ENCODE assay signal across 11 mouse cellular contexts in the genomic region with DNA sequence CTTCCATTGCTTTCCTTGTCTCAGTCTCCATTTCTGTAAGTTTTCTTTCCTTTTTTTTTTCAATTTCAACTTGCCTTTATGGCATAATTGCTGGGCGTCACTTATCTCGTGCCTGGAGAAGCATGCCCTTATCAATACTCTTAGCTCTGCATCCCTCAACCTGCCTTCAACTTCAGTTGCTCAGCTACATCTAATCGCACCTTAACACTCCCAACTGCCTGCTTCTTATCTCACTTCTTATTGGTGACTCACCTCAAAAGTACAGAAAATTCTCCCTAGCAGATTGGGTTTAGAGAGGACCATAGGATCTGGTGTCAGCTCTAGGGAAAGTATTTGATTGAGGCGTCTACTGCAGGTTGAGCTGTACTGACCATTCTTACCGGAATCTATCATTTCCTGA.
DNase-seq lines count a peak whose midpoint lies in the region; ATAC-seq and TF ChIP-seq lines count a peak whose summit lies in the region.
"Had no signal": no experiment of that assay in that cellular context is flagged by ENCODE, and none has a peak within 500 bp of the region (broad histone marks: within the 10 kb centered on the region; RNA-seq: fewer than 3 reads in every experiment).

No protein-coding gene starts in this region.

- H3K4me3 ChIP-seq in kidney, postnatal 0 days (replicated peaks; ENCODE audit: low read depth, low read length) = no peak overlapping the region
- peak overlapping the region; percentile 69 for H3K4me3 ChIP-seq in megakaryocyte, embryonic 14.5 days (replicated peaks)

- no peak for TF ChIP-seq CTCF in kidney, postnatal 0 days (IDR thresholded peaks at IDR 0.05; ENCODE audit: low read depth)

- no peaks in the 10 kb centered on the region for H3K9me3 ChIP-seq in kidney, postnatal 0 days (replicated peaks; ENCODE audit: low read length)
- H3K9me3 ChIP-seq in megakaryocyte, embryonic 14.5 days = no peaks in the 10 kb centered on the region

- no peak for DNase-seq in kidney, postnatal 0 days (ENCODE audit: low spot score)
- DNase-seq in kidney, postnatal 14 days = no peak
- peak; percentile 22 for DNase-seq in c-Kit-positive CD71-negative TER-119-negative erythroid progenitor cells, embryonic 14.5 days (ENCODE audit: low read depth)
- DNase-seq in right cerebral cortex, postnatal 25 days = no peak
- no peak for DNase-seq in ovary, postnatal 10 days (ENCODE audit: low spot score)
- DNase-seq: kidney, adult 8-10 months; lung, postnatal 4 days had no signal

- H3K4me1 ChIP-seq in kidney, postnatal 0 days (replicated peaks; ENCODE audit: insufficient read depth, low read length) = no peaks in the 10 kb centered on the region
- peaks cover 19% of the 10 kb centered on the region for H3K4me1 ChIP-seq in megakaryocyte, embryonic 14.5 days

- H3K4me2 ChIP-seq in kidney, postnatal 0 days (ENCODE audit: low read length) = 0 out of 2 replicates have a peak overlapping the region, but pooled peaks have one; percentile 17

- WGBS in kidney, postnatal 0 days = 57% methylated on average over 5 of the region's 5 CpGs

- no peaks in the 10 kb centered on the region for H3K36me3 ChIP-seq in kidney, postnatal 0 days (ENCODE audit: insufficient read depth, low read length)
- no peaks in the 10 kb centered on the region for H3K36me3 ChIP-seq in megakaryocyte, embryonic 14.5 days (replicated peaks; ENCODE audit: low read length)

- ATAC-seq in kidney, postnatal 0 days (replicated peaks; ENCODE audit: low FRiP score, low read depth) = no peak
- ATAC-seq in hematopoietic stem cell, adult 5-6 weeks (replicated peaks in 1 of 2; ENCODE audit: insufficient read depth in 1 of 2, low FRiP score in 2 of 2, low TSS enrichment in 1 of 2, low read depth in 1 of 2, poor library complexity in 2 of 2, severe bottlenecking in 2 of 2) = peak; percentile 29 to 45; a peak in 2 of 4 replicates
- ATAC-seq: activated CD4-positive, CD25-positive, alpha-beta regulatory T cell, adult 4 months; forebrain, embryonic 16.5 days had no signal

- H3K9ac ChIP-seq in kidney, postnatal 0 days (ENCODE audit: low read depth, low read length) = no peak overlapping the region

- H3K27me3 ChIP-seq in kidney, postnatal 0 days (ENCODE audit: insufficient read depth, low read length) = no peaks in the 10 kb centered on the region
- no peaks in the 10 kb centered on the region for H3K27me3 ChIP-seq in megakaryocyte, embryonic 14.5 days (replicated peaks)

- no peak overlapping the region for H3K27ac ChIP-seq in kidney, postnatal 0 days
